Mouse (Mus musculus) cerebellum, adult 2 months (tissue): Measurements from ENCODE around the gene Anp32e. TPM values are rescaled to one million over a fixed set of nuclear protein-coding genes. Genes with fewer than 3 reads are reported as not detected.
A peak's percentile ranks its signal among the peaks of the same experiment; 100 is the strongest.
"Not testable (repeated sequence)": the region's sequence is repeated elsewhere in the genome, so short reads cannot be mapped to it uniquely, and the experiment has no call there.

Experiments
- DNase-seq, 2 experiments: peaks; one replicate each; pipeline ENCODE4 v3.0.0; 2021
- H3K27ac ChIP-seq: fragments of 200-500 bp; 2 replicates; pipeline ENCODE4 v1.5.1; 2012; ENCODE audit warnings: low read length, control low read depth, inconsistent platforms; ENCODE audit not compliant: insufficient read depth
- H3K27me3 ChIP-seq: fragments of 200-500 bp; 2 replicates; pipeline ENCODE4 v1.6.1; 2012; ENCODE audit warnings: inconsistent platforms, mild to moderate bottlenecking, low read length, moderate library complexity; ENCODE audit not compliant: control insufficient read depth, insufficient read depth
- H3K4me1 ChIP-seq: fragments of 200-500 bp; 2 replicates; pipeline ENCODE4 v1.6.1; 2011; ENCODE audit warnings: low read length; ENCODE audit not compliant: control insufficient read depth, insufficient read depth
- H3K4me3 ChIP-seq: fragments of 200-500 bp; replicated peaks from 2 replicates; pipeline ENCODE3; 2011; ENCODE audit warnings: mild to moderate bottlenecking, low read depth, low read length, control low read depth; ENCODE audit not compliant: insufficient read depth
- CTCF ChIP-seq: fragments of 200-500 bp; IDR thresholded peaks from 2 replicates; pipeline ENCODE4 v1.5.1; 2011; ENCODE audit warnings: low read depth, mild to moderate bottlenecking, control low read depth, low read length, moderate library complexity, borderline replicate concordance; ENCODE audit not compliant: insufficient read depth
- POLR2A ChIP-seq: fragments of 200-500 bp; IDR thresholded peaks from 2 replicates; pipeline ENCODE4 v1.6.1; 2011; ENCODE audit warnings: low read length, control low read depth, borderline replicate concordance; ENCODE audit not compliant: insufficient read depth
- WGBS: fragments of 180-500 bp; shearing (Covaris S2); methylation state at CpG from one replicate; pipeline ENCODE4 v1.1.7; 2018; 5-methylcytosine and 5-hydroxymethylcytosine counted together
- polyA plus RNA-seq: library from polyadenylated mRNA; depleted of rRNA; stranded (reverse); fragments of >200 nt; gene quantifications from 2 replicates; pipeline ENCODE4 v1.2.3, GENCODE M21; 2012

Anp32e gene
- polyA plus RNA-seq, 1 experiment, result 70.4 TPM

GRCm38 (mm10) chr3:95938217-95938616 lies 9.2 kb downstream of the Anp32e start:
- Histone ChIP-seq H3K4me1 (no peaks in the 10 kb centered on the region), H3K27me3 (no peaks in the 10 kb centered on the region), H3K27ac (no peak overlapping the region), H3K4me3 (no peak overlapping the region)
- 93% methylated on average over 8 of the region's 8 CpGs for WGBS
- no peak for TF ChIP-seq CTCF
- no peak for DNase-seq

- Histone ChIP-seq H3K27me3 (no peaks in the 10 kb centered on the region), H3K4me1 (no peaks in the 10 kb centered on the region), H3K4me3 (no peak overlapping the region), H3K27ac (no peak overlapping the region)
- no peak for TF ChIP-seq POLR2A
- TF ChIP-seq CTCF, result peak; percentile 22; the same call in 1 of the 2 replicates
- 90% methylated on average over 15 of the region's 15 CpGs for WGBS
- DNase-seq, result no peak
Measured at GRCm38 (mm10) chr3:95938835-95939234, 9.8 kb downstream of the Anp32e start.

- H3K4me3 ChIP-seq, result no peak overlapping the region
- WGBS, result 51% methylated on average over 6 of the region's 6 CpGs
- no peaks in the 10 kb centered on the region for H3K27me3 ChIP-seq
- no peak overlapping the region for H3K27ac ChIP-seq
- no peaks in the 10 kb centered on the region for H3K4me1 ChIP-seq
- no peak for DNase-seq
- TF ChIP-seq POLR2A (no peak), CTCF (no peak)
Measured at GRCm38 (mm10) chr3:95942749-95943148, 13.7 kb downstream of the Anp32e start.

GRCm38 (mm10) chr3:95943226-95943625 lies 14.2 kb downstream of the Anp32e start:
- no peaks in the 10 kb centered on the region for H3K27me3 ChIP-seq
- 77% methylated on average over 7 of the region's 7 CpGs for WGBS
- DNase-seq, result no peak

GRCm38 (mm10) chr3:95944742-95945141 lies 15.7 kb downstream of the Anp32e start:
- Histone ChIP-seq H3K27me3 (no peaks in the 10 kb centered on the region), H3K27ac (no peak overlapping the region), H3K4me1 (no peaks in the 10 kb centered on the region), H3K4me3 (no peak overlapping the region)
- DNase-seq, result no peak
- TF ChIP-seq POLR2A (no peak), CTCF (no peak)
- WGBS, result 90% methylated on average over 8 of the region's 8 CpGs

More at GRCm38 (mm10) chr3:95943226-95943625, 14.2 kb downstream of the Anp32e start:
- Histone ChIP-seq H3K4me1 (no peaks in the 10 kb centered on the region), H3K4me3 (no peak overlapping the region), H3K27ac (no peak overlapping the region)
- TF ChIP-seq POLR2A, result no peak
- TF ChIP-seq CTCF, result no peak

GRCm38 (mm10) chr3:95945731-95946240 lies 16.7 kb downstream of the Anp32e start:
- Histone ChIP-seq H3K4me3 (no peak overlapping the region), H3K4me1 (no peaks in the 10 kb centered on the region), H3K27ac (no peak overlapping the region), H3K27me3 (no peaks in the 10 kb centered on the region)
- DNase-seq, result no peak
- WGBS, result 22% methylated on average over 14 of the region's 14 CpGs
- TF ChIP-seq POLR2A, result no peak
- no peak for TF ChIP-seq CTCF

- Histone ChIP-seq H3K4me1 (no peaks in the 10 kb centered on the region), H3K27ac (no peak overlapping the region), H3K27me3 (no peaks in the 10 kb centered on the region), H3K4me3 (no peak overlapping the region)
- TF ChIP-seq CTCF (no peak), POLR2A (no peak)
- 87% methylated on average over 5 of the region's 5 CpGs for WGBS
- DNase-seq, result no peak
Measured at GRCm38 (mm10) chr3:95948325-95948724, 19.3 kb downstream of the Anp32e start.

GRCm38 (mm10) chr3:95950763-95951551 lies 21.9 kb downstream of the Anp32e start:
- Histone ChIP-seq H3K4me3 (peak overlapping the region; percentile 71), H3K27ac (peak overlapping the region; percentile 81), H3K27me3 (no peaks in the 10 kb centered on the region), H3K4me1 (no peaks in the 10 kb centered on the region)
- under 1% methylated on average over 49 of the region's 49 CpGs for WGBS
- TF ChIP-seq POLR2A, result peak; percentile 94; the same call in 1 of the 2 replicates
- no peak for TF ChIP-seq CTCF
- DNase-seq, result peak; percentile 94 to 96

GRCm38 (mm10) chr3:95951566-95951965 lies 22.5 kb downstream of the Anp32e start:
- not testable (repeated sequence) for H3K4me1 ChIP-seq, H3K27me3 ChIP-seq
- Histone ChIP-seq H3K27ac (peak overlapping the region; percentile 81), H3K4me3 (peak overlapping the region; percentile 71)
- DNase-seq, result peak in 1 of 2 experiments; percentile 44
- 63% methylated on average over 12 of the region's 12 CpGs for WGBS
